Mouse (Mus musculus) lung, postnatal 36 days (tissue): ENCODE results near the gene Calu.
"Not testable (repeated sequence)": the region's sequence is repeated elsewhere in the genome, so short reads cannot be mapped to it uniquely, and the experiment has no call there.

ENCODE experiments used
- DNase-seq: peaks from one replicate; pipeline ENCODE4 v3.0.0; 2022; ENCODE audit warnings: mixed read lengths

Calu gene

GRCm38 (mm10) chr6:29347665-29348370 is at the start of gene Calu:
Gene Calu, plus strand, starts transcription at chr6:29348069.
- peak; percentile 100 for DNase-seq

GRCm38 (mm10) chr6:29299112-29299511 is 48.8 kb upstream of the Calu start:
- DNase-seq: no peak

- DNase-seq: no peak
Observed at GRCm38 (mm10) chr6:29303251-29303650, 44.6 kb upstream of the Calu start.

- DNase-seq: peak; percentile 22
Observed at GRCm38 (mm10) chr6:29303726-29304125, 44.1 kb upstream of the Calu start.

GRCm38 (mm10) chr6:29305462-29305861 is 42.4 kb upstream of the Calu start:
- no peak for DNase-seq

GRCm38 (mm10) chr6:29308846-29309605 is 38.8 kb upstream of the Calu start:
- DNase-seq: no peak

GRCm38 (mm10) chr6:29313690-29314202 is 34.1 kb upstream of the Calu start:
- DNase-seq: no peak

- no peak for DNase-seq
Observed at GRCm38 (mm10) chr6:29317286-29317685, 30.6 kb upstream of the Calu start.

GRCm38 (mm10) chr6:29317941-29318340 is 29.9 kb upstream of the Calu start:
- DNase-seq: no peak

- peak; percentile 27 for DNase-seq
Observed at GRCm38 (mm10) chr6:29318879-29319278, 29.0 kb upstream of the Calu start, which contains the start of gene Fam71f1. Gene Fam71f1, plus strand, starts transcription at chr6:29319140.

GRCm38 (mm10) chr6:29321586-29321985 is 26.3 kb upstream of the Calu start:
- no peak for DNase-seq

GRCm38 (mm10) chr6:29322147-29322546 is 25.7 kb upstream of the Calu start:
- DNase-seq: no peak

GRCm38 (mm10) chr6:29322735-29323134 is 25.1 kb upstream of the Calu start:
- no peak for DNase-seq

- no peak for DNase-seq
Observed at GRCm38 (mm10) chr6:29326961-29327360, 20.9 kb upstream of the Calu start.

GRCm38 (mm10) chr6:29329514-29329913 is 18.4 kb upstream of the Calu start:
- DNase-seq: no peak

- not testable (repeated sequence) for DNase-seq
Observed at GRCm38 (mm10) chr6:29346512-29346911, 1.4 kb upstream of the Calu start.

GRCm38 (mm10) chr6:29347189-29347588 is 680 bp upstream of the Calu start:
- no peak for DNase-seq

- DNase-seq: no peak
Observed at GRCm38 (mm10) chr6:29348371-29348724, 479 bp downstream of the Calu start.

- peak; percentile 15 for DNase-seq
Observed at GRCm38 (mm10) chr6:29351613-29352012, 3.7 kb downstream of the Calu start.

- DNase-seq: no peak
Observed at GRCm38 (mm10) chr6:29352816-29353215, 4.9 kb downstream of the Calu start.

- DNase-seq: no peak
Observed at GRCm38 (mm10) chr6:29359386-29359785, 11.5 kb downstream of the Calu start.

GRCm38 (mm10) chr6:29360211-29360610 is 12.3 kb downstream of the Calu start:
- DNase-seq: no peak

- DNase-seq: peak; percentile 40
Observed at GRCm38 (mm10) chr6:29362246-29363128, 14.6 kb downstream of the Calu start.
